Mouse (Mus musculus) hindbrain, embryonic 12.5 days (tissue): ENCODE results near the gene Rdh14. TPM values are rescaled to one million over a fixed set of nuclear protein-coding genes. Genes with fewer than 3 reads are reported as not detected.

Source experiments
- ATAC-seq: fragments of 200-750 bp; cut with Nextera tagmentation; 2 replicates; pipeline ENCODE4 v1.8.0; 2017; ENCODE audit warnings: moderate TSS enrichment; ENCODE audit not compliant: low FRiP score
- H3K27ac ChIP-seq: fragments of 300-500 bp; sonication (generic); 2 replicates; pipeline ENCODE4 v1.5.1; 2016; ENCODE audit warnings: mild to moderate bottlenecking
- H3K27me3 ChIP-seq: fragments of 300-500 bp; sonication (generic); 2 replicates; pipeline ENCODE4 v1.6.1; 2016; ENCODE audit warnings: mild to moderate bottlenecking
- H3K36me3 ChIP-seq: fragments of 300-500 bp; sonication (generic); 2 replicates; pipeline ENCODE4 v1.6.1; 2016; ENCODE audit warnings: mild to moderate bottlenecking
- H3K4me1 ChIP-seq: fragments of 300-500 bp; sonication (generic); 2 replicates; pipeline ENCODE4 v1.6.1; 2016
- H3K4me2 ChIP-seq: fragments of 300-500 bp; sonication (generic); replicated peaks from 2 replicates; pipeline ENCODE4 v1.6.1; 2016; ENCODE audit warnings: mild to moderate bottlenecking
- H3K4me3 ChIP-seq: fragments of 300-500 bp; sonication (generic); 2 replicates; pipeline ENCODE4 v1.5.1; 2016; ENCODE audit warnings: mild to moderate bottlenecking
- H3K9ac ChIP-seq: fragments of 300-500 bp; sonication (generic); 2 replicates; pipeline ENCODE4 v1.6.1; 2016; ENCODE audit warnings: mild to moderate bottlenecking, moderate library complexity
- H3K9me3 ChIP-seq: fragments of 300-500 bp; sonication (generic); replicated peaks from 2 replicates; pipeline ENCODE4 v1.6.1; 2016; ENCODE audit warnings: mild to moderate bottlenecking
- WGBS: fragments of 180-500 bp; shearing (Covaris S2); methylation state at CpG from one replicate; pipeline ENCODE4 v1.1.7; 2016; 5-methylcytosine and 5-hydroxymethylcytosine counted together
- polyA plus RNA-seq: library from polyadenylated mRNA; unstranded; fragments of >200 nt; fragmentation: Nextera tagmentation; extraction: Ambion mirVana; gene quantifications from 2 replicates; pipeline ENCODE4 v1.2.1, GENCODE M21; 2016

Rdh14 gene
- polyA plus RNA-seq, 1 experiment from 2014 or later, result 33.2 TPM

DNA sequence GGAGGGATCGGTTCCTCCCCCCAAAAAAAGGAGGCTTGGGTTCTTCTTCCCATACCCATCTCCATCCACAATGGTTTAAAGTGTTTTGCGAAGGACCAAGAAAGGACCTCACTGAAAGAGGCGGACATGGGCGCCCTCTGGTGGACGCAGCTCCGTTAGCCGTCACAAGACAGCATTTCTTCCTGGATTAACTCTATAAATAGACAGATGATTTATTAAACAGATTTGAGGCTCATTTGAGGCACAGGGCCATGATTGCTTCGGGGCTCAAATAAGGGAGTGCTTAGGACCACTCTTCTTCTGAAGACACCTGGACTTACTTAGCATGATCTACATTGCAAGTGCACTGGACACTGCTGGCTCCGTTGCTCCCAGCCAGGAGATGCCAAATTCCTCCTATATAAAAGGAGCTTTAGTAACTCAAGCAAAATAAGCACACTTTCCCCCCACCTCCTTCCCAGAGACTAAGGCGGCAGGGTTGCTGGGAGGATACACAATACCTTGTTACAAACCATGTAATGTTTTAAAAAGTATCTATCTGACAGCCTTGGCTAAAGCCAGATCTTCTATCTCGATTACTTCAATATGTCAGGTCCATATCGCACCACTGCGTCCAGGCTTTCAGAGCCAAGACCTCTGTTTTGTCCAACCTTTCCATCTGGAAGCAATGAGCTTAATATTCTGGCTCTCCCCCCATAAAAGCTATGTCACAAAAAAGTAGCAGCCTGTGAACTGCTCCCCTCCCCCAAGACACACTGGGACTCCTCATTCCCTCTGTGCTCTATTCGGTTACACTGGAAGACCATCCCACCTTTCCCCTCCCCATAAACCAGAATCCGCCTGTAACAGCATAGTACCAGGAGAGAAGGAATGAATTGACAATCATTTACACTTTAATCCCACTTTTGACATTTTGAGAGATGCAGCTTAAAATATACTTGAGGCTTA is 47.8 kb downstream of the Rdh14 start:
- ATAC-seq, result peak; percentile 66; the same call in 1 of the 2 replicates
- Histone ChIP-seq H3K4me1 (peaks cover 6% of the 10 kb centered on the region), H3K9ac (no peak overlapping the region), H3K36me3 (no peaks in the 10 kb centered on the region), H3K27me3 (no peaks in the 10 kb centered on the region), H3K9me3 (no peaks in the 10 kb centered on the region), H3K27ac (no peak overlapping the region), H3K4me2 (no peak overlapping the region), H3K4me3 (no peak overlapping the region)
- WGBS, result 33% methylated on average over 15 of the region's 15 CpGs

DNA sequence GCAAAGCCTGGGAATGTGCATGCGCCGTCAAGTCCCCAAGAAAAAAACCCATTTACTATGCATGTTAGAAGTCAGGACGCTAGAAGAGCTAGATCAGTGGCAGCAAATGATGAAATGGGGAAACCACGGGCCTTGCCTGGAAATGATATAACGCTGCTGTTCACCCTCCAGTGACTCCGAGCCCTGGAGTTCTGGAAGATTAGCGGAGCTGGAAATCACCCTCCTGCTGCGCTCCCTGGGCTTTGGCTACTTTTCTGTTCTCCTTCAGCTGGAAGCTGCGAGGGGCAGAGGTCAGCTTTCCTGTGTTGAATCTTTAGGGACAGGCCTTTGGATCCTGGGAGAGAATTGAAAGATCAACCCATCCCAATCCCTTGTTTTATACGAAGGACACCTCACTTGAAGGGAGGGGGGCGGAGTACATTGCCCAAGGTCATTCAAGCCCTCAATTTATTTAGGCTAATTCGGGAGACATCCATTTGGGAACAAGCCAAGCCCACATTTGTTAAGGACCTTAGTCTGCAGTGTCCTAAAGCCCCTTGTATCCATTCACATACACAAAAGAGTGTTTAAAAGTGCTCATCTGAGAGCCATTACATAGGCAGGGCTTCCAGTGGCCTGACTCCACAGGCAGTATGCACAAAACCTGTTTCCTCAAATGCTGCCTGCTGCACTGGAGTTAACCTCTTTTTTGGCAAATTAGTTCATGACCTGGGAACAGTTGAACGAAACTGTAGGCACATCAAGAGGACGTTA is 49.1 kb downstream of the Rdh14 start:
- ATAC-seq, result no peak
- H3K9me3 ChIP-seq, result no peaks in the 10 kb centered on the region
- H3K36me3 ChIP-seq, result no peaks in the 10 kb centered on the region
- 24% methylated on average over 14 of the region's 14 CpGs for WGBS
- no peak overlapping the region for H3K4me2 ChIP-seq
- no peak overlapping the region for H3K9ac ChIP-seq
- H3K27ac ChIP-seq, result no peak overlapping the region
- H3K27me3 ChIP-seq, result no peaks in the 10 kb centered on the region
- peaks cover 6% of the 10 kb centered on the region for H3K4me1 ChIP-seq
- H3K4me3 ChIP-seq, result no peak overlapping the region

Other genes with a start within 250 kb of the Rdh14 start
- not detected in 2 replicates for gene Nt5c1b, start 20.8 kb upstream of the Rdh14 start, polyA plus RNA-seq